Mouse (Mus musculus) neural tube, embryonic 11.5 days (tissue): ENCODE measurements around the gene Eps8. TPM values are rescaled to one million over a fixed set of nuclear protein-coding genes. Genes with fewer than 3 reads are reported as not detected.

Source experiments
- ATAC-seq: fragments of 200-750 bp; cut with Nextera tagmentation; 2 replicates; pipeline ENCODE4 v1.8.0; 2017; ENCODE audit warnings: moderate number of reproducible peaks, mild to moderate bottlenecking, moderate TSS enrichment, moderate library complexity; ENCODE audit not compliant: insufficient read depth, low FRiP score, low TSS enrichment
- DNase-seq: peaks from one replicate; pipeline ENCODE4 v3.0.0-alpha.2; 2015; ENCODE audit warnings: low spot score
- H3K27ac ChIP-seq: fragments of 300-500 bp; sonication (generic); 2 replicates; pipeline ENCODE4 v1.5.1; 2014; ENCODE audit warnings: low read depth, mild to moderate bottlenecking, low read length
- H3K27me3 ChIP-seq: fragments of 300-500 bp; sonication (generic); 2 replicates; pipeline ENCODE4 v1.6.1; 2014; ENCODE audit warnings: mild to moderate bottlenecking, low read length, mixed read lengths; ENCODE audit not compliant: control insufficient read depth, insufficient read depth
- H3K36me3 ChIP-seq: fragments of 300-500 bp; sonication (generic); 2 replicates; pipeline ENCODE4 v1.6.1; 2014; ENCODE audit warnings: mild to moderate bottlenecking, low read length, moderate library complexity, mixed read lengths; ENCODE audit not compliant: control insufficient read depth, insufficient read depth
- H3K4me1 ChIP-seq: fragments of 300-500 bp; sonication (generic); 2 replicates; pipeline ENCODE4 v1.6.1; 2014; ENCODE audit warnings: low read length, mixed read lengths; ENCODE audit not compliant: control insufficient read depth, insufficient read depth
- H3K4me2 ChIP-seq: fragments of 300-500 bp; sonication (generic); 2 replicates; pipeline ENCODE4 v1.6.1; 2014; ENCODE audit warnings: low read depth, mild to moderate bottlenecking, moderate library complexity
- H3K4me3 ChIP-seq: fragments of 300-500 bp; sonication (generic); 2 replicates; pipeline ENCODE4 v1.5.1; 2014; ENCODE audit warnings: low read depth, low read length
- H3K9ac ChIP-seq: fragments of 300-500 bp; sonication (generic); 2 replicates; pipeline ENCODE4 v1.6.1; 2014; ENCODE audit warnings: mild to moderate bottlenecking, low read length
- H3K9me3 ChIP-seq: fragments of 300-500 bp; sonication (generic); 2 replicates; pipeline ENCODE4 v1.6.1; 2016; ENCODE audit warnings: low read length; ENCODE audit not compliant: control insufficient read depth
- WGBS: fragments of 180-500 bp; shearing (Covaris S2); extraction: QIAGEN DNeasy Blood & Tissue Kit; methylation state at CpG from one replicate; pipeline ENCODE4 v1.1.7; 2014; 5-methylcytosine and 5-hydroxymethylcytosine counted together
- polyA plus RNA-seq: library from polyadenylated mRNA; unstranded; fragments of >200 nt; fragmentation: Nextera tagmentation; extraction: Ambion mirVana; gene quantifications from 2 replicates; pipeline ENCODE4 v1.2.1, GENCODE M21; 2014

Gene Eps8
- polyA plus RNA-seq, 1 experiment from 2014 or later, result 6.6 TPM

DNA sequence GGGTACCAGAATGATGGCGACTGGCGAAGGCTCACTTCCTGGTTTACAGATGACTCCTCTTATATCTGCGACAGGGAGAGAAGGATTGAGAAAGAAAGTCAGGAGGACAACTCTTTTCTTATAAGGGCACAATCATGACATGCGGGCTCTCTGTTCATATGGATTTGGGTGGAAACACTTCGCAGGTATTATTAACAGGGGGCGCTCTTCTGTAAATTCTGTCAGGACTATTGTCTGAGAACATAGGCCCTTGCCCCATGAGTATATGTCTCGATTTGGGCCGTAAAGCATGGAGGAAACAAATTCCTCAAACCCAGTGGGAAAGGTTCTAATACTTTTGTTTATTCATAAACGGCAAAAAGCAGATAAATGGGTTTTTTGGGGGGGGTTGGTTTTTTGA is 16.1 kb upstream of the Eps8 start:
- no peaks in the 10 kb centered on the region for H3K9me3 ChIP-seq
- DNase-seq, result no peak
- no peaks in the 10 kb centered on the region for H3K27me3 ChIP-seq
- H3K9ac ChIP-seq, result no peak overlapping the region
- no peak overlapping the region for H3K4me2 ChIP-seq
- 95% methylated on average over 9 of the region's 9 CpGs for WGBS
- ATAC-seq, result no peak
- no peak overlapping the region for H3K27ac ChIP-seq
- H3K4me1 ChIP-seq, result no peaks in the 10 kb centered on the region
- no peaks in the 10 kb centered on the region for H3K36me3 ChIP-seq
- no peak overlapping the region for H3K4me3 ChIP-seq

- Histone ChIP-seq H3K4me1 (no peaks in the 10 kb centered on the region), H3K4me3 (no peak overlapping the region), H3K9ac (no peak overlapping the region), H3K27ac (no peak overlapping the region), H3K27me3 (no peaks in the 10 kb centered on the region), H3K9me3 (no peaks in the 10 kb centered on the region), H3K4me2 (no peak overlapping the region), H3K36me3 (no peaks in the 10 kb centered on the region)
- WGBS, result 89% methylated on average over 3 of the region's 3 CpGs
- ATAC-seq, result no peak
- DNase-seq, result no peak
These were observed 15.2 kb upstream of the Eps8 start for GRCm38 (mm10) chr6:137669876-137670275.

GRCm38 (mm10) chr6:137669433-137669832 is 14.8 kb upstream of the Eps8 start:
- H3K36me3 ChIP-seq, result no peaks in the 10 kb centered on the region
- H3K4me2 ChIP-seq, result no peak overlapping the region
- H3K4me1 ChIP-seq, result no peaks in the 10 kb centered on the region
- H3K27ac ChIP-seq, result no peak overlapping the region
- H3K9ac ChIP-seq, result no peak overlapping the region
- no peak overlapping the region for H3K4me3 ChIP-seq
- DNase-seq (no peak), ATAC-seq (no peak)
- H3K27me3 ChIP-seq, result no peaks in the 10 kb centered on the region
- no peaks in the 10 kb centered on the region for H3K9me3 ChIP-seq
- WGBS, result 85% methylated on average over 1 of the region's 1 CpGs

DNA sequence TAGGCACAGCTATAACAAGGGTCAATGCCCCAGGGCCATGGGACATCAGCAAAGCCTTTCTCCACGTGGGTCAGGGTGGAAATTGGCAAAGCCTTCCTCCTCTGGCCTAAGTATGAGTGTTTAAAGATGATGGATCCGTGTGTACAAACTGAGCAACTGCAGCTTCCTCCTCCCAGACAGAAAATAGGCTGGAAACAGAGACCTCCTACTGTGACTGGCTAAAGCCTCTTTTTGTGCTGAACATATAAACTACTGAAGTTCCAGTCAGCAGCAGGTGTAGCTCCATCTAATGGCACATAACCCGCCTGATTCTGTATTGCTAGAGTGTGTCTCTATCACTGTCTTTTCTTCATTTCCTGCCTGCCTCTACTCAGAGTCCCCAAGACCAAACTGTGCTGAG is 13.7 kb upstream of the Eps8 start:
- Histone ChIP-seq H3K9ac (no peak overlapping the region), H3K27me3 (no peaks in the 10 kb centered on the region), H3K9me3 (no peaks in the 10 kb centered on the region), H3K4me2 (no peak overlapping the region), H3K4me3 (no peak overlapping the region), H3K36me3 (no peaks in the 10 kb centered on the region), H3K4me1 (no peaks in the 10 kb centered on the region), H3K27ac (no peak overlapping the region)
- 69% methylated on average over 3 of the region's 3 CpGs for WGBS
- no peak for ATAC-seq
- DNase-seq, result no peak

DNA sequence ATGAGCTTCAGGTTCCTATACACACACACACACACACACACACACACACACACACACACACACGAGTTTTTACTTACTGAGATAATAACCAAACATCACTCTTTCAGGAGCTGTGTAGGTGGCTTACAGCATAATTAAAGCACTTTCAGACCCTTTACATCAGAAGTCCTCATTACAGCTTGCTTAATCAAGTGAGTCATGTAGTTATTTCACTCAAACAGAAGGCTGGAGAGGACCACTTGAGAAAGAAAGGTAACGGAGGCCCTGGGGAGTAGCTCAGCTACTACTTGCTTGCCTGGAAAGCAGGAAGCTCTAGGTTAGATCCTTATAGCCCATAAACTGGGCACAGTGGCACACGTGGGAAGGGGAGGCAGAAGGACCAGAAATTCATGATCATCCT is 13.0 kb upstream of the Eps8 start:
- H3K4me2 ChIP-seq, result no peak overlapping the region
- no peaks in the 10 kb centered on the region for H3K9me3 ChIP-seq
- DNase-seq (no peak), ATAC-seq (no peak)
- 89% methylated on average over 3 of the region's 3 CpGs for WGBS
- no peak overlapping the region for H3K9ac ChIP-seq
- no peak overlapping the region for H3K4me3 ChIP-seq
- no peaks in the 10 kb centered on the region for H3K4me1 ChIP-seq
- no peak overlapping the region for H3K27ac ChIP-seq
- H3K27me3 ChIP-seq, result no peaks in the 10 kb centered on the region
- no peaks in the 10 kb centered on the region for H3K36me3 ChIP-seq

DNA sequence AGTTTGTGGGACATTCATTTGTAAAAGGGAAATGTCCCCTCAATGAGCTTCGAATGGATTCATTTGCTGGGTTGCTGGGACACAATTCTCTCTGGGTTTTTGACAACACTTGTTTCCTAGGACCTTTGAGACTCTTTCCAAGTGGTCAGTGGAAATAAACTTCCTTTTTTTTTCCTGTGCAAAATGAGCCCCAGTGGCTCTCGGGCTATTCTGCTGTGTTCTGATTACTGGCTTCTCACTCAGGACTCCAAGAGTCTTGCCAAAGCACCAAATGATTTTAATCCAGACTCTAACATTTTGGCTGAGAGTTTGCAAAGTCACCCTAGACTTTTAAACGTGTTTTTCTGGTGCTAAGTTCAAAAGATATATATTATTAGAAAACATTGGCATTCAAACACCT is 10.3 kb upstream of the Eps8 start:
- no peak overlapping the region for H3K4me3 ChIP-seq
- 63% methylated on average over 3 of the region's 3 CpGs for WGBS
- DNase-seq (no peak), ATAC-seq (no peak)
- H3K27ac ChIP-seq, result no peak overlapping the region
- no peaks in the 10 kb centered on the region for H3K9me3 ChIP-seq
- no peak overlapping the region for H3K4me2 ChIP-seq
- no peaks in the 10 kb centered on the region for H3K4me1 ChIP-seq
- no peaks in the 10 kb centered on the region for H3K27me3 ChIP-seq
- H3K36me3 ChIP-seq, result no peaks in the 10 kb centered on the region
- H3K9ac ChIP-seq, result no peak overlapping the region

GRCm38 (mm10) chr6:137661583-137662365 is 7.1 kb upstream of the Eps8 start:
- Histone ChIP-seq H3K27ac (no peak overlapping the region), H3K4me3 (no peak overlapping the region), H3K27me3 (no peaks in the 10 kb centered on the region), H3K36me3 (no peaks in the 10 kb centered on the region), H3K4me2 (no peak overlapping the region), H3K9me3 (no peaks in the 10 kb centered on the region), H3K9ac (no peak overlapping the region), H3K4me1 (no peaks in the 10 kb centered on the region)
- 90% methylated on average over 23 of the region's 23 CpGs for WGBS
- ATAC-seq (no peak), DNase-seq (no peak)

GRCm38 (mm10) chr6:137658426-137659088 is 3.9 kb upstream of the Eps8 start:
- H3K4me2 ChIP-seq, result no peak overlapping the region
- DNase-seq, result no peak
- H3K9me3 ChIP-seq, result no peaks in the 10 kb centered on the region

DNA sequence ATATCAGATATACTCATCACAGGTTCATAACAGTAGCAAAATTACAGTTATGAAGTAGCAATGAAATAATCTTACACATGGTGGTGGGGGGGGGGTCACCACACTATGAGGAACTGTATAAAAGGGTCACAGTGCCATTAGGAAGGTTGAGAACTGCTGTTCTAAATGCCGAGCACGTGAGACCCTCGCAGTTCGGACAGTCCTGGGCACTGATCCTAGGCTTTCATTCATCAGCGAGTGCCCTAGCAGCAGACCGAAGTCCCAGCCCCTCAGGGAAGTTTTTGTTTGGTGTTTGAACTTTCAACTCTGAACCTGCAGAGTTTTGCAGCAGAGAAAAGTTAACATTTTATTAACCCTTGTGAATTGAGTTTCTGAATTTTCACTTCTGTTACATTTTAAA is 2.5 kb upstream of the Eps8 start:
- Histone ChIP-seq H3K27me3 (no peaks in the 10 kb centered on the region), H3K4me2 (no peak overlapping the region), H3K27ac (no peak overlapping the region), H3K36me3 (no peaks in the 10 kb centered on the region), H3K9me3 (no peaks in the 10 kb centered on the region), H3K4me3 (no peak overlapping the region), H3K4me1 (no peaks in the 10 kb centered on the region), H3K9ac (no peak overlapping the region)
- DNase-seq (no peak), ATAC-seq (no peak)
- whole genome bisulfite sequencing, result 73% methylated on average over 6 of the region's 6 CpGs

More at GRCm38 (mm10) chr6:137658426-137659088, 3.9 kb upstream of the Eps8 start:
- H3K4me3 ChIP-seq, result no peak overlapping the region
- no peak overlapping the region for H3K9ac ChIP-seq
- H3K4me1 ChIP-seq, result no peaks in the 10 kb centered on the region
- H3K27me3 ChIP-seq, result no peaks in the 10 kb centered on the region
- 77% methylated on average over 12 of the region's 12 CpGs for WGBS
- H3K27ac ChIP-seq, result no peak overlapping the region
- no peak for ATAC-seq
- H3K36me3 ChIP-seq, result no peaks in the 10 kb centered on the region
